Mouse (Mus musculus): ENCODE data around the gene Tec.
A peak's percentile ranks its signal among the peaks of the same experiment; 100 is the strongest.

Gene Tec

DNA sequence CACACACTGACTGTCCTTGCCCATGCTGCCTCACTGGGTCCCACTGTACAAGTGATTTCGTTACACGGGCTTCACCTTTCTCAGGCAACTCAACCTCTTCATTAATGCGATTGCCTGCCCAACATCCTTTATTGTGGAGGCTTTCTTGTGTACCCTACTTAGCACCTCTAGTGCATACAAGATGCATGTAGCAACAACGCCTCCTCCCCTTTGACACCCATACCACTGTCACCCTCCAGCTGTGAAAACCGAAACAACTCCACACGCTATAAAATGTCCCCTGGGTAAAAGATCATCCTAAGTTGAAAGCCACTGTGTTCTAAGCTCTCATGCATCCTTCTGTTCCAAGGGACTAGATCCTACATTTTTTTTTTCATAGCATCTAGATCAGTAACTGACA is 125.2 kb downstream of the Tec start:
- no peak for DNase-seq (ENCODE audit: low read depth, low spot score)

DNA sequence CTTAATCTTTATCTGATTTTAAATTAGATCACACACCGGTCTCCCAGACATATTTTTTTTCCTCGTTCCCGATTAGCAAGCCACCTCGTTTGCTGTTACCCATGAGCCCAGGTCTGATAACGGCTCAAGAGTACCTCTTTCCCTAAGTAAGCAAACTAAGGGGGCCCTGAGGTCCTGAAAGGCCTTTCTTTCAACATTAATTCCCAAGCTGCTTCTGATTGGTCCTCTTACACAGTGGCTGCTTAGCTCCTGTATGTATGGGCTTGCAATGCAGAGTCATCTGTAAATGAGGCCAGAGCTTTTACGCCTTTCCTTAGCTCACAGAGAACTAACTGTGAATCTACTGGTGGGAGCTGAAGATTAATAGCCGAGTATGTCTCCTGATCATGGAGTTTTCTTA is 131.4 kb downstream of the Tec start:
- no peak for DNase-seq (ENCODE audit: low read depth, low spot score)

DNA sequence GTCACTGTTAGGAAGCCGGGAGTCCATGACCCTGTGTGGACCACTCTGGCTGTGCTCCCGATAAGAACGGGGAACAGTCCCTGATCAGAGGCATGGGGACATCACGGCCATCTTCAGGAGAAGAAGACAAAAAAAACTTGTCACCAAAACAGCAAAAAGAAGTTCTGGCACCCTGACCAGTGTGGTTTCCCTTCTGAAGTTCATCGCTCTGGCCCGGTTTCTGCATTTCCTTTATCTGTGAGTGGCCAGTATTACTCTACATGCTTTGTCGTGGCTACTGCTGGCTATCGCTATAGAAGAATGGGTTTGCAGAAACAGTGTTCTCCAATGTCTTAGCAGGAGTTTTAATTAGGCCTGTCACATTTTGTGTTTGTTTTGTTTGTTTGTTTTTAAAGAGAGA is 131.8 kb downstream of the Tec start:
- no peak for DNase-seq (ENCODE audit: low read depth, low spot score)

DNA sequence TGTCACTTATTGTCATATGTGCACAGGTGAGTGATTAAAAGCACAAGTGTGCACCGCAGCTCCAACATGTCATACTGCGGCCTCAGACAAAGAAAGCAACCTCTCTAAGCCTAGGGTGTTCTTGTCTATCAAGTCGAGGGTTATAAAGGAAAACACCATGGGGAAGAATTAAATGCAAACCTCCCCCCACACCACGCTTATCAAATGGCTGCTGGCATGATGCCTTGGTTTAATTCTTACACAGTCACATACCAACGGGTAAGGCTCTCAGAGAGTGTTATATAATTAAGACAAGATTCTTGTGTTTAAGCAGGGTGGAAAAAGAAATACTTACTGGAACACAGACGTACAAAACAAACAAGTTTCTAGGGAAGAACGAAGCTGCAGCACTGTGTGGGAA is 132.5 kb downstream of the Tec start:
- no peak for DNase-seq (ENCODE audit: low read depth, low spot score)

DNA sequence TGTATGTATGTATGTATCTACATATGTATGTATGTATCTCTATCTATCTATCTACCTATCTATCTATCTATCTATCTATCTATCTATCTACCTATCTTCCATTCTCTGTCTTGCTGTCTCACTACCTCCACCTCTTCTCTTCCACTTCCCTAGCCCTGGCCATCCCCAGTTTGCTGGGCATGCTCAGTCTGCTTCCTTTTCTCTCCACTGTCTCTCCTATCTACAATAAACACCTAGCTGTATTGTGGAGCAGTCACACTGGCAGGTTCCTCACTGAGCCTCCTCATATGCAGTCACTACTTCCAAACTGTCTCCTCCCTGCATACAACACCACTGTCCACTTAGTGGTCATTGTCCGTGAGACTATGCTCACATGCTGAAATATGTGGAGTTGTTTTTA is 135.4 kb downstream of the Tec start:
- DNase-seq (ENCODE audit: low read depth, low spot score) = no peak

DNA sequence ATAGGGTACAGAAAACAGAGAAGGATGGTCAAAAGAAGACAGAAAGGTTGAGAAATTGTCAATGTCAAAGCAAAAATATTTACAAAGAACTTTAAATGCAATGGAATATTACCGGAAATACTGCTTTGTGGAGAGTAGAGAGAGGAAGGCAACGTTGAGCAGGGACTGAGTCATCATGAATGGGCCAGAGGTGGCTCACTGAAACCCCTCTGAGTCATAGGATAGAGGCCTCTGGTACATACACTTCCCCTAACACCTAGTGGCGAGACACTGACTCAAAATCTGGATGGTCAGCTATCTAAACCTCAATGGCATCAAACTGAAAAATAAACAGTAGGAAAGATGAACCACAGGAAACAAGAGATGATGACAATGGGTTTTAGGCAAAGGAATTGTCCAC is 142.9 kb downstream of the Tec start:
- no peak for DNase-seq (ENCODE audit: low read depth, low spot score)

DNA sequence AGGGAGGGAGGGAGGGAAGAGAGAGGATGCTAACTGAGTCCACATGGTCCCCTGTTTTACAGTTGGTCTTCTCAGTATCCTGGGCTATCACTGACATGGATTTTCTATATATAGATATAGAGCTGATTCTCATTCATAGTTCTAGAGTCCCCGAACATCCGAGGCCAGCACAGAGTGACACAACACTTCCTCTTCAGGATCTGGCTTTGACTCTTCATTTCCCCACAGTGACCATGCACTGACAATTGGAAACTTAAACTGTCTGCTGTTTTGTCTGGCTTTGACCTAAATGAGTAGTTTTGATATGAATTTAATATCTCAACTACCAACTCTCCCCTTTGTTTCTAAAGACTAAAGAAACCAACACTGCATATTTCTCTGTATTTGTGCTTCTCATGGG is 144.9 kb downstream of the Tec start:
- no peak for DNase-seq (ENCODE audit: low read depth, low spot score)

DNA sequence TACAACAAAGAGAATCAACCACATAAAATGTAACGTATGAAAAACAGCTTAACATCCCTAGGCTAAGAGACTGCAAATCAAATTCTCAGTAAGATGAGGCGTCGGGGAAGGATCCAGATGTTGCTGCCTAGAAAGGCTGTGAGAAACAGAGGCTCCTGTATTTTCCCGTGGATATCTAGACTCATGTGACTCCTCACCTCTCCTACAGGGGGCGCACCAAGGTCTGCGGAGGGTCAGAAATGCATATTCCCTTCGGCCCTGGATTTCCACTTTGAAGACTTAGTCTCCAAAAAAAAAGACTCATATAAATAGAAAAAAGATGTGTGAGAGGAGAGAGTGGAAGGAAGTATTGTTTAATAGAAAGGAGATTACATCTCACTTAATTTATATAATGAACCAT is 147.7 kb downstream of the Tec start:
- no peak for DNase-seq (ENCODE audit: low read depth, low spot score)

DNA sequence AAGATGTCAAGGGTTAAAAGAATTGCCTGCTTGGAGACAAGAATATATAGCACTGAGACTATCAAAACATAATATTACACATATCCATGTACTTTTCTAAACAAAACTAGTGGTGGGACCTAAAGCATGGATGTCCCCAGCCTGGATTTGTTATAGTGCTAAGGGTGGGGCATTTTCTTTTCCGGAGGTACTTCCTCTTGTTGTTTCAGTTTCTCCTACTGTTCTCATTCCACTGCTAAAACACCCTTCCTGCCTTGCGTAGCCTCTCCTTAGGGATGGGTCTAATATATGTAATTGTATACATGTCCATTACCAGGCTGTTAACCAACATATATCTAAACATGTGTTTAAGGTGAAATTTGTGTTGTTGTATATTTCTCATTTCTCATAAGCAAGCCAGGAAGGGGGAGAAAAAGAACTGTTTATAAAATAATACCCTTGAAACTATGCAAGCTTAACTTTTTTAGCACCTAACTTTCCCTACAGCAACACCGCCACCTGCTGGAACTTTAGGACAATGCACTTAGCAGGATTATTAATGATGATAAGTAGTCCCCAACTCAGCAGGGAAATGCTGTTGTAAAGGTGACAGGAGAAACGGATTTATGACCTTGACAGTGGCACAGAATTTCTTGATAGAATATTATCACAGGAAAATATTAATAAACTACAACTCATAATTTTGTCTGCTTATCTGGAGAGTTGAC is 157.6 kb downstream of the Tec start:
- DNase-seq (ENCODE audit: low read depth, low spot score) = peak; percentile 48

DNA sequence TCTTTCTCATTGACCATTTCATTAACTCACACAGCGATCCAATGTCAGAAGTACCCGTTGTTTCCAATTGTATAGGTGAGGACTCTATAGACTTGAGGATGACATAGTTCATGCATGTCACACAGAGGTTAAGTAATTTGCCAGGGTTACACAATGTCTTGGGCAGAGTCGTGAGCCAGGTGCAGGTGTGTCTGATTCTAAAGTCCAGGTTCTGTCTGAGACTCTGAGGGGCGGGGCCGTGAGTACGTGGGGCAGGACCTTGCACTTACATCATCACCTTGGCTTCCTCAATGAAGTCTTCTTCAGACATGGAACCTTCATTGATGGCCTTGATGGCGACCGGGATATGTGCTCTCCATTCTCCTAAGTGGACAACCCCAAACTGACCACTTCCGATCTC is 158.3 kb downstream of the Tec start:
- no peak for DNase-seq (ENCODE audit: low read depth, low spot score)

DNA sequence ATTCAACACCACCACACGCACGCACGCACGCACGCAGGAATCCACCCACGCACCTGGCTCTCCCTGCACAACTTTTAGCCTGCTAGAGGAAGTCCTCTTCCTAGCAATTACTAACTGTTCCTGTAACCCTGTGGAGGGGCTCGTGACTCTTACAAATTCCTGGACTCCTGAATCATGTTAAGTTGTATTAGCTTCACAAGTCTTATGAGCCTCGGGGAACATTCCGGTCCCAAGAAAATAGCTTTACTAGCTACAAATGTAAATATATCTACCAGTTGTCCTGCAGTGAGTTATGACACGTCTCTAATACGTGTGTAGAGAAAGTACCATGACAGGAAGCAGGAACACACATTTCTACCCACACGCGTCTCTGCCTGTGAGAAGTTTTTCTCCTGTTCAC is 158.8 kb downstream of the Tec start:
- no peak for DNase-seq (ENCODE audit: low read depth, low spot score)

DNA sequence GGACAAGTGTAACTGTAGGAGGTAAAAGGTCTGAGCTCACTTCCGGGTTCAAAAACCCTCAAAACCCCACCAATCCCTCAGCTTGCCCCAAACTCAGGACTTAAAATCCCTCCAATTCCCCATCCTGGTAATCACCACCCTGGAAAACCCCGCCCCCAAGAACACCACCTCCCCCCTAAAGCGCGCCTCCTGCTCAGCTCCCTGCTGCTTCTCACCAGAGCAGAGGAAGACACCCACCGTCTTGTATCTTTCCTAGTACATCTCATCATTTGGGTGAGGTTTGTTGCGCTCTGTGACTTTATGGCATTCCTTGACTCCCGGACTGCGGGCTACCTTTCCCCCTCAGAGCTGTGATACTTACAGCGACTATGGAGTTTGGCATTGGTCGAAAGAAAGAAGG is 161.6 kb downstream of the Tec start:
- no peak for DNase-seq (ENCODE audit: low read depth, low spot score)

DNA sequence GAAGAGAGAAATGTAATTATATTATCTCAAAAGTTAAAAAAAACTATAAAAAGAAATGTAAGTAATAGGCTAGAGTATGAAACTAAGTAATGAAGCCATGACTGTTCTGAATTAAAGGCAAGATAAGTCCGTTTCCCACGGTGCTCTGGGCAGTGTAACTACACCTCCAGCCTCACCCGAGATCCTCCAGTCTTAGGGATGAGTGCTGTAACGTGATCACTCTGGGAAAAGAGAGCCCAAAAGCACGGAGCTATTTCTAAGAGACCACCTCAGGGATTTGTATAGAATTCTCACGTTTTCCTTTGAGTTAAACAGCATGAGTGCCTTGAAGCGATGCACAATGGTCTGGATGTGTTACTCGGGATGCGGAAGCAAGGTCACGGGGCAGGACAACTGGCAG is 162.2 kb downstream of the Tec start:
- DNase-seq (ENCODE audit: low read depth, low spot score) = no peak
